Mouse (Mus musculus) forebrain, postnatal 0 days (tissue): Measurements from ENCODE around the gene Trim3. TPM values are rescaled to one million over a fixed set of nuclear protein-coding genes. Genes with fewer than 3 reads are reported as not detected.

Experiments
- ATAC-seq: fragments of 200-750 bp; cut with Nextera tagmentation; 2 replicates; pipeline ENCODE4 v1.8.0; 2017; ENCODE audit warnings: mild to moderate bottlenecking, moderate library complexity
- DNase-seq: peaks from one replicate; pipeline ENCODE4 v3.0.0-alpha.2; 2015
- H3K27ac ChIP-seq: fragments of 300-500 bp; sonication (generic); 2 replicates; pipeline ENCODE4 v1.5.1; 2014; ENCODE audit warnings: low read depth, mild to moderate bottlenecking, antibody characterized with exemption, low read length, moderate library complexity, mixed read lengths
- H3K27me3 ChIP-seq: fragments of 300-500 bp; sonication (generic); 2 replicates; pipeline ENCODE4 v1.6.1; 2014; ENCODE audit warnings: mild to moderate bottlenecking, low read length, mixed read lengths; ENCODE audit not compliant: insufficient read depth
- H3K36me3 ChIP-seq: fragments of 300-500 bp; sonication (generic); 2 replicates; pipeline ENCODE4 v1.6.1; 2014; ENCODE audit warnings: mild to moderate bottlenecking, moderate library complexity; ENCODE audit not compliant: insufficient read depth
- H3K4me1 ChIP-seq: fragments of 300-500 bp; sonication (generic); 2 replicates; pipeline ENCODE4 v1.6.1; 2014; ENCODE audit warnings: antibody characterized with exemption; ENCODE audit not compliant: insufficient read depth
- H3K4me2 ChIP-seq: fragments of 300-500 bp; sonication (generic); 2 replicates; pipeline ENCODE4 v1.6.1; 2014; ENCODE audit warnings: low read depth, mild to moderate bottlenecking, moderate library complexity
- H3K4me3 ChIP-seq: fragments of 300-500 bp; sonication (generic); 2 replicates; pipeline ENCODE4 v1.5.1; 2014; ENCODE audit warnings: low read depth, low read length, mixed read lengths
- H3K9ac ChIP-seq: fragments of 300-500 bp; sonication (generic); 2 replicates; pipeline ENCODE4 v1.6.1; 2014; ENCODE audit warnings: mild to moderate bottlenecking
- H3K9me3 ChIP-seq: fragments of 300-500 bp; sonication (generic); 2 replicates; pipeline ENCODE4 v1.6.1; 2016; ENCODE audit warnings: low read length
- CTCF ChIP-seq: sonication (generic); IDR thresholded peaks from 2 replicates; pipeline ENCODE4 v1.5.1; 2016; ENCODE audit warnings: antibody characterized with exemption, control low read depth, low read depth
- WGBS: fragments of 180-500 bp; shearing (Covaris S2); extraction: QIAGEN DNeasy Blood & Tissue Kit; methylation state at CpG from one replicate; pipeline ENCODE4 v1.1.7; 2014; 5-methylcytosine and 5-hydroxymethylcytosine counted together
- polyA plus RNA-seq: library from polyadenylated mRNA; unstranded; fragments of >200 nt; fragmentation: Nextera tagmentation; extraction: Ambion mirVana; gene quantifications from 2 replicates; pipeline ENCODE4 v1.2.1, GENCODE M21; 2015
- total RNA-seq: library from RNA; depleted of rRNA; stranded (reverse); fragments of >200 nt; gene quantifications from 2 replicates; pipeline ENCODE4 v1.2.3, GENCODE M21; 2014

Trim3 gene
- total and polyA plus RNA-seq, 2 experiments from 2014 or later, result 93.0 to 160 TPM

GRCm38 (mm10) chr7:105569512-105570496 lies 63.6 kb downstream of the Trim3 start:
- peak overlapping the region; percentile 88 for H3K27ac ChIP-seq
- peak overlapping the region; percentile 36 for H3K4me3 ChIP-seq
- H3K36me3 ChIP-seq, result peaks cover 51% of the 10 kb centered on the region
- 5% methylated on average over 12 of the region's 12 CpGs for WGBS
- no peaks in the 10 kb centered on the region for H3K9me3 ChIP-seq
- peak; percentile 62 for DNase-seq
- no peak for TF ChIP-seq CTCF
- H3K9ac ChIP-seq, result peak overlapping the region; percentile 61
- ATAC-seq, result peak; percentile 61
- peak overlapping the region; percentile 63 for H3K4me2 ChIP-seq
- peaks cover 25% of the 10 kb centered on the region for H3K4me1 ChIP-seq
- H3K27me3 ChIP-seq, result no peaks in the 10 kb centered on the region

GRCm38 (mm10) chr7:105568988-105569471 lies 64.3 kb downstream of the Trim3 start:
- Histone ChIP-seq H3K4me2 (peak overlapping the region; percentile 63), H3K27ac (peak overlapping the region; percentile 88), H3K36me3 (peaks cover 52% of the 10 kb centered on the region), H3K4me1 (peaks cover 25% of the 10 kb centered on the region), H3K4me3 (peak overlapping the region; percentile 36), H3K27me3 (no peaks in the 10 kb centered on the region), H3K9ac (peak overlapping the region; percentile 61), H3K9me3 (no peaks in the 10 kb centered on the region)
- ATAC-seq (peak; percentile 90), DNase-seq (peak; percentile 88)
- 5% methylated on average over 6 of the region's 6 CpGs for WGBS
- TF ChIP-seq CTCF, result no peak

GRCm38 (mm10) chr7:105568583-105568982 lies 64.8 kb downstream of the Trim3 start:
- no peaks in the 10 kb centered on the region for H3K9me3 ChIP-seq
- peak overlapping the region; percentile 36 for H3K4me3 ChIP-seq
- 7% methylated on average over 7 of the region's 7 CpGs for WGBS
- H3K4me1 ChIP-seq, result peaks cover 25% of the 10 kb centered on the region
- H3K4me2 ChIP-seq, result peak overlapping the region; percentile 63
- no peak for TF ChIP-seq CTCF
- no peaks in the 10 kb centered on the region for H3K27me3 ChIP-seq
- H3K9ac ChIP-seq, result peak overlapping the region; percentile 61
- ATAC-seq, result peak; percentile 81
- peak; percentile 72 for DNase-seq
- peak overlapping the region; percentile 88 for H3K27ac ChIP-seq
- H3K36me3 ChIP-seq, result peaks cover 52% of the 10 kb centered on the region

GRCm38 (mm10) chr7:105565071-105565836 lies 68.1 kb downstream of the Trim3 start:
- 83% methylated on average over 17 of the region's 17 CpGs for WGBS
- Histone ChIP-seq H3K36me3 (peaks cover 64% of the 10 kb centered on the region), H3K4me3 (no peak overlapping the region), H3K27me3 (no peaks in the 10 kb centered on the region), H3K9me3 (no peaks in the 10 kb centered on the region), H3K9ac (no peak overlapping the region), H3K4me2 (no peak overlapping the region), H3K4me1 (peaks cover 15% of the 10 kb centered on the region), H3K27ac (no peak overlapping the region)
- TF ChIP-seq CTCF, result no peak
- DNase-seq (no peak), ATAC-seq (no peak)

- 86% methylated on average over 3 of the region's 3 CpGs for WGBS
Observed at GRCm38 (mm10) chr7:105563367-105563766, 70.0 kb downstream of the Trim3 start.

GRCm38 (mm10) chr7:105562317-105562716 lies 71.1 kb downstream of the Trim3 start:
- Histone ChIP-seq H3K27me3 (no peaks in the 10 kb centered on the region), H3K4me3 (no peak overlapping the region), H3K9ac (no peak overlapping the region), H3K4me2 (no peak overlapping the region), H3K4me1 (no peaks in the 10 kb centered on the region), H3K9me3 (no peaks in the 10 kb centered on the region), H3K27ac (no peak overlapping the region), H3K36me3 (peaks cover 85% of the 10 kb centered on the region)
- 93% methylated on average over 3 of the region's 3 CpGs for WGBS
- TF ChIP-seq CTCF, result no peak
- DNase-seq (no peak), ATAC-seq (no peak)

More at GRCm38 (mm10) chr7:105563367-105563766, 70.0 kb downstream of the Trim3 start:
- Histone ChIP-seq H3K9ac (no peak overlapping the region), H3K36me3 (peaks cover 77% of the 10 kb centered on the region), H3K9me3 (no peaks in the 10 kb centered on the region), H3K27me3 (no peaks in the 10 kb centered on the region), H3K4me2 (no peak overlapping the region), H3K27ac (no peak overlapping the region), H3K4me3 (no peak overlapping the region), H3K4me1 (no peaks in the 10 kb centered on the region)
- ATAC-seq (no peak), DNase-seq (no peak)
- TF ChIP-seq CTCF, result no peak
